Mouse (Mus musculus) heart, postnatal 0 days (tissue): ENCODE measurements around the gene 4930568D16Rik. TPM values are rescaled to one million over a fixed set of nuclear protein-coding genes. Genes with fewer than 3 reads are reported as not detected.

Source experiments
- ATAC-seq: fragments of 200-750 bp; cut with Nextera tagmentation; 2 replicates; pipeline ENCODE4 v1.8.0; 2017; ENCODE audit warnings: low read depth, moderate number of reproducible peaks, moderate library complexity; ENCODE audit not compliant: insufficient read depth
- DNase-seq: peaks from one replicate; pipeline ENCODE4 v3.0.0-alpha.2; 2016; ENCODE audit warnings: low spot score
- H3K27ac ChIP-seq: fragments of 300-500 bp; sonication (generic); 2 replicates; pipeline ENCODE4 v1.5.1; 2014; ENCODE audit warnings: low read depth, mild to moderate bottlenecking
- H3K27me3 ChIP-seq: fragments of 300-500 bp; sonication (generic); 2 replicates; pipeline ENCODE4 v1.6.1; 2014; ENCODE audit warnings: low read length, mixed read lengths; ENCODE audit not compliant: control insufficient read depth, insufficient read depth
- H3K36me3 ChIP-seq: fragments of 300-500 bp; sonication (generic); replicated peaks from 2 replicates; pipeline ENCODE4 v1.6.1; 2014; ENCODE audit warnings: low read length, mixed read lengths; ENCODE audit not compliant: control insufficient read depth, insufficient read depth
- H3K4me1 ChIP-seq: fragments of 300-500 bp; sonication (generic); 2 replicates; pipeline ENCODE4 v1.6.1; 2014; ENCODE audit warnings: antibody characterized with exemption; ENCODE audit not compliant: control insufficient read depth, insufficient read depth
- H3K4me2 ChIP-seq: fragments of 300-500 bp; sonication (generic); 2 replicates; pipeline ENCODE4 v1.6.1; 2014; ENCODE audit warnings: low read depth, mild to moderate bottlenecking, low read length, moderate library complexity
- H3K4me3 ChIP-seq: fragments of 300-500 bp; sonication (generic); 2 replicates; pipeline ENCODE4 v1.5.1; 2014; ENCODE audit warnings: low read depth, low read length
- H3K9ac ChIP-seq: fragments of 300-500 bp; sonication (generic); replicated peaks from 2 replicates; pipeline ENCODE4 v1.6.1; 2014; ENCODE audit warnings: low read depth, low read length, mixed read lengths
- H3K9me3 ChIP-seq: fragments of 300-500 bp; sonication (generic); replicated peaks from 2 replicates; pipeline ENCODE4 v1.6.1; 2016; ENCODE audit warnings: low read length; ENCODE audit not compliant: control insufficient read depth
- CTCF ChIP-seq: IDR thresholded peaks from 2 replicates; pipeline ENCODE4 v1.5.1; 2016; ENCODE audit warnings: antibody characterized with exemption, control low read depth, low read depth
- EP300 ChIP-seq: IDR thresholded peaks from 2 replicates; pipeline ENCODE4 v1.6.1; 2016; ENCODE audit warnings: antibody characterized with exemption, low read depth
- WGBS: fragments of 180-500 bp; shearing (Covaris S2); extraction: QIAGEN DNeasy Blood & Tissue Kit; methylation state at CpG from one replicate; pipeline ENCODE4 v1.1.7; 2014; 5-methylcytosine and 5-hydroxymethylcytosine counted together
- polyA plus RNA-seq: library from polyadenylated mRNA; unstranded; fragments of >200 nt; fragmentation: Nextera tagmentation; extraction: Ambion mirVana; gene quantifications from 2 replicates; pipeline ENCODE4 v1.2.1, GENCODE M21; 2015
- total RNA-seq: library from RNA; depleted of rRNA; stranded (reverse); fragments of >200 nt; gene quantifications from 2 replicates; pipeline ENCODE4 v1.2.3, GENCODE M21; 2014; ENCODE audit warnings: low replicate concordance; rRNA removed

The 4930568D16Rik gene
- total and polyA plus RNA-seq, 2 experiments from 2014 or later, result not detected

DNA sequence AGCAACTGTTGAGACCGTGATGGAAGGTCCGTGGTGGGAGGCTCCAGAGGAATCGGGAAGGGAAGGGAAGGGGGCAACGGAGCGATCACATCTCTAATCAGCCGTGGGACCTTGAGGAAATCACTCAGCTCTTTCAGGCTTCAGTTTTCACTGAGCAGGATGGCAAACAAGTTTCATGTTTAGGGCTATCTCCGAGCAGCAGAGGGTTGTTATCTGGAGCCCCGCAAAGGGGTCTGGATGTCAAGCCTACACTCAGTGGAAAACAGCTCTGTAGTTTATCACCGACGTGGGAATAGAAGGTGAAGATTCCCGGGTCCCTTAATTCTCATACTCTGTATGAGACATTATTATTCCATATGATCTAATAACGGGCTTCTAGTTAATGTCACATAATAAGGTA, 49.1 kb downstream of the 4930568D16Rik start:
- H3K36me3 ChIP-seq, result peaks cover 68% of the 10 kb centered on the region

DNA sequence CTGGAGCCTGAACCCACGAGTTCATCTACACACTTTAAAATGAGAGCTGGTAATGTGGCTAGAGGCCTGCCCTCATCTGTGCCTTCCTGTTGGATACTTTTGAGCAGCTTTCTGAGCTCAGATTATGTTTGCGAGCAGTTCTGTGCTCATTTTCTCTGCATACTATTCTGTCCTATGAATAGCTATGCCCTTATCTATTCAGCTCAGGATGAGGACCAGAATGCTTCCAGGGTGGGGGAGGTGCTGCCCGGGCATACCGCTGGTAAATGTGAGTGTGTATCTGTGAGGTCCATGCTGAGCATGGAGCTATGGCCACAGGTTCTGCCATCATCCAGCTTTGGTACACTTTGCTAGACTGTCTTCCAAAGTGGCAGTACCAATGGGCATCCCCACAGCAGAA, 49.9 kb downstream of the 4930568D16Rik start:
- no peak for TF ChIP-seq EP300
- no peak for TF ChIP-seq CTCF
- no peak for DNase-seq
- Histone ChIP-seq H3K9ac (no peak overlapping the region), H3K4me2 (peak overlapping the region; percentile 16; the same call in 1 of the 2 replicates), H3K9me3 (no peaks in the 10 kb centered on the region), H3K4me1 (peaks cover 33% of the 10 kb centered on the region), H3K27ac (peak overlapping the region; percentile 11; the same call in 1 of the 2 replicates), H3K4me3 (no peak overlapping the region), H3K36me3 (peaks cover 68% of the 10 kb centered on the region), H3K27me3 (no peaks in the 10 kb centered on the region)
- ATAC-seq, result peak; percentile 61; the same call in 1 of the 2 replicates
- 9% methylated on average over 4 of the region's 4 CpGs for WGBS

More for the DNA sequence above, 49.1 kb downstream of the 4930568D16Rik start:
- Histone ChIP-seq H3K27ac (no peak overlapping the region), H3K9ac (no peak overlapping the region), H3K4me3 (no peak overlapping the region), H3K4me2 (no peak overlapping the region), H3K4me1 (peaks cover 38% of the 10 kb centered on the region), H3K9me3 (no peaks in the 10 kb centered on the region), H3K27me3 (no peaks in the 10 kb centered on the region)
- DNase-seq, result no peak
- WGBS, result 54% methylated on average over 12 of the region's 12 CpGs
- ATAC-seq, result no peak
- TF ChIP-seq CTCF (no peak), EP300 (no peak)

DNA sequence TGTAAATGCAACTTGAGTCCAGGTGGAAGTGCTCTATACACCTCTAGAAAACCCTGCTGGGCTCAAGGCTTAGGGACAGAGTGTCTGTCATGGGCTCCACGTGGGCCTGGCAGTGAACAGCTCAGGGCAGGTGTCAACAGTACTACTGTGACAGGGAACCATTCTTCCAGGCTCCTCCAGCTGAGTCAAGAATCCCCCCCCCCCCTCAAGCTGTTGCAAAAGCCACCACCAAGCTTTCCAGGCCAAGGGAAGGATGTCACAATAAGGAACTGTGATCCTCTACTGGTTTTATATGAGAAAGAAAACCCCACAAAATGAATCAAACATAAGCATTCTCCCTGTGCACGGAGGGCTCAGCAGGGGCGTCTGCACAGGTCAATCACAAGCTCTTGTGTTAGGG, 53.2 kb downstream of the 4930568D16Rik start:
- no peaks in the 10 kb centered on the region for H3K9me3 ChIP-seq
- H3K4me2 ChIP-seq, result no peak overlapping the region
- no peak for ATAC-seq
- no peak overlapping the region for H3K9ac ChIP-seq
- no peaks in the 10 kb centered on the region for H3K27me3 ChIP-seq
- H3K27ac ChIP-seq, result no peak overlapping the region
- DNase-seq, result no peak
- H3K4me3 ChIP-seq, result no peak overlapping the region
- 66% methylated on average over 3 of the region's 3 CpGs for WGBS
- no peak for TF ChIP-seq EP300
- no peak for TF ChIP-seq CTCF
- peaks cover 16% of the 10 kb centered on the region; the same call in 1 of the 2 replicates for H3K4me1 ChIP-seq
- peaks cover 50% of the 10 kb centered on the region for H3K36me3 ChIP-seq

DNA sequence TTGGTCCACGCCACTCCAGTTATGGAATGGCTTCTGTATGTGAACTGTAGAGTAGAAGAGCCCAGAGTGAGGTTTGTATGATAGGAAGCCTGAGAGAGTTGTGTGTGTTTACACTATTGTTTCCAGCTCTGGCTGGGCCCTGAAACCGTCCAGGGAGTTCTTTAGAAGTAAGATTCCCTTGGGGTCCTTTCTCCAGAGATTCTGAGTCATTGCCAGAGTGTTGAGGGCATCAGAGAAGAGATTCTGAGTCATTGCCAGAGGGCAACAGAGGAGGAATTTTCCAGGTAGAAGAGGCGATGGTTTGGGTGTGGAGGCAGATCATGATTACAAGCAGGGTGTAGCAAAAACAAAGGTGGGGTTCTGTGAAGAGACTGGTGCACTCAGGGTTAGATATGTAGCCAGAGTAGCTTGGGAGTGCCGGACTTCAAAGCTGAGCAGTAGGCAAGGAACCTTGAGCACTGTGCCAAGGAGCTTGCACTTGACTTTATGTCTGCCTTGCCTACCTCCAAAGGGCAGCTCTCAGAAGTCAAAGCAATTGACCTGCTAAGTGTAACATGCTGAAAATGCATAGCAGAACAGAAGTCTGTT, 57.5 kb downstream of the 4930568D16Rik start:
- TF ChIP-seq EP300 (no peak), CTCF (no peak)
- DNase-seq, result no peak
- Histone ChIP-seq H3K4me1 (no peaks in the 10 kb centered on the region), H3K9me3 (no peaks in the 10 kb centered on the region), H3K4me2 (no peak overlapping the region), H3K36me3 (peaks cover 56% of the 10 kb centered on the region), H3K9ac (no peak overlapping the region), H3K27ac (no peak overlapping the region; the same call in 1 of the 2 replicates), H3K4me3 (no peak overlapping the region), H3K27me3 (no peaks in the 10 kb centered on the region)
- no peak for ATAC-seq
- 87% methylated on average over 4 of the region's 4 CpGs for WGBS

DNA sequence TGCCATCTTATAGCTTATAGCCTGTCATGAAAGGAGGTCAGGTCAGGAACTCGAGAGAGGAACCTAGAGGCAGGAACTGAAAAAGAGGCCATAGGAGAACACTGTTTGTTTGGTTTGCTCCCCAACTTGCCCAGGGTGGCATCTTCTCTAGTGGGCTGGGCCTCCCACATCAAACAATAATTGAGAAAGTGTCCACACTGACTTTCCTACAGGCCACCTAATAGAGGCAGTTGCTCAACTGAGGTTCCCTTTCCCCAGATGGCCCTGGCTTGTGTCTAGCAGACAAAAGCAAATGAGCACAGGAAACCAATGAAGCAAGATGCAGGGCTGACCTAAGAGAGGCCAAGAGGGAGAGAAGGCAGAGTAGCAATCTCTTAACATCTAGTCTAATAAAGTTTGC, 59.4 kb downstream of the 4930568D16Rik start:
- ATAC-seq (no peak), DNase-seq (no peak)
- WGBS, result 68% methylated on average over 1 of the region's 1 CpGs
- H3K4me3 ChIP-seq, result no peak overlapping the region
- no peaks in the 10 kb centered on the region for H3K9me3 ChIP-seq
- no peaks in the 10 kb centered on the region for H3K27me3 ChIP-seq
- no peak overlapping the region for H3K4me2 ChIP-seq
- no peak overlapping the region for H3K9ac ChIP-seq
- no peak for TF ChIP-seq EP300
- TF ChIP-seq CTCF, result no peak
- no peak overlapping the region for H3K27ac ChIP-seq
- H3K36me3 ChIP-seq, result peaks cover 61% of the 10 kb centered on the region
- no peaks in the 10 kb centered on the region for H3K4me1 ChIP-seq

Other genes starting within 250 kb of the 4930568D16Rik start
- 83.8 and 130 TPM in 2 replicates for gene Rab14, start 166.6 kb downstream of the 4930568D16Rik start, total RNA-seq
- 346 and 349 TPM in 2 replicates for gene Rab14, start 166.6 kb downstream of the 4930568D16Rik start, polyA plus RNA-seq
- gene Gsn, start 111.3 kb downstream of the 4930568D16Rik start, total RNA-seq, result 454 and 460 TPM in 2 replicates
- gene Gsn, start 111.3 kb downstream of the 4930568D16Rik start, polyA plus RNA-seq, result 255 and 259 TPM in 2 replicates
- gene Stom, start 30.8 kb downstream of the 4930568D16Rik start, total RNA-seq, result 60.1 and 79.0 TPM in 2 replicates
- gene Stom, start 30.8 kb downstream of the 4930568D16Rik start, polyA plus RNA-seq, result 48.4 and 51.3 TPM in 2 replicates
- not detected in 2 replicates for gene 4930402F06Rik, start 29.4 kb upstream of the 4930568D16Rik start, total RNA-seq
- not detected in 2 replicates for gene 4930402F06Rik, start 29.4 kb upstream of the 4930568D16Rik start, polyA plus RNA-seq
- 14.8 and 37.1 TPM in 2 replicates for gene Ggta1, start 95.5 kb upstream of the 4930568D16Rik start, total RNA-seq
- 16.0 and 16.4 TPM in 2 replicates for gene Ggta1, start 95.5 kb upstream of the 4930568D16Rik start, polyA plus RNA-seq
- 57.7 and 61.1 TPM in 2 replicates for gene Dab2ip, start 190.5 kb upstream of the 4930568D16Rik start, total RNA-seq
- 23.8 and 23.9 TPM in 2 replicates for gene Dab2ip, start 190.5 kb upstream of the 4930568D16Rik start, polyA plus RNA-seq